Mouse (Mus musculus) forebrain, embryonic 14.5 days (tissue): ENCODE data around the gene Tnpo2. TPM values are rescaled to one million over a fixed set of nuclear protein-coding genes. Genes with fewer than 3 reads are reported as not detected.
A peak's percentile ranks its signal among the peaks of the same experiment; 100 is the strongest.

Source experiments
- ATAC-seq: fragments of 200-750 bp; cut with Nextera tagmentation; 2 replicates; pipeline ENCODE4 v1.8.0; 2017; ENCODE audit warnings: mild to moderate bottlenecking, moderate library complexity
- DNase-seq: peaks from one replicate; pipeline ENCODE4 v3.0.0-alpha.2; 2015; ENCODE audit warnings: low spot score
- H3K27ac ChIP-seq: fragments of 300-500 bp; sonication (generic); 2 replicates; pipeline ENCODE4 v1.5.1; 2014; ENCODE audit warnings: low read depth, mild to moderate bottlenecking, control low read depth, low read length, moderate library complexity
- H3K27me3 ChIP-seq: fragments of 300-500 bp; sonication (generic); replicated peaks from 2 replicates; pipeline ENCODE4 v1.6.1; 2014; ENCODE audit warnings: low read length, control low read depth, mixed read lengths; ENCODE audit not compliant: control insufficient read depth, insufficient read depth
- H3K36me3 ChIP-seq: fragments of 300-500 bp; sonication (generic); 2 replicates; pipeline ENCODE4 v1.6.1; 2014; ENCODE audit warnings: low read length, control low read depth; ENCODE audit not compliant: control insufficient read depth, insufficient read depth
- H3K4me1 ChIP-seq: fragments of 300-500 bp; sonication (generic); 2 replicates; pipeline ENCODE4 v1.6.1; 2014; ENCODE audit warnings: antibody characterized with exemption, low read length, control low read depth; ENCODE audit not compliant: control insufficient read depth, insufficient read depth
- H3K4me2 ChIP-seq: fragments of 300-500 bp; sonication (generic); 2 replicates; pipeline ENCODE4 v1.6.1; 2014; ENCODE audit warnings: mild to moderate bottlenecking, control low read depth, low read length
- H3K4me3 ChIP-seq: fragments of 300-500 bp; sonication (generic); 2 replicates; pipeline ENCODE4 v1.5.1; 2014; ENCODE audit warnings: low read depth, low read length, control low read depth
- H3K9ac ChIP-seq: fragments of 300-500 bp; sonication (generic); 2 replicates; pipeline ENCODE4 v1.6.1; 2014; ENCODE audit warnings: mild to moderate bottlenecking, low read length, control low read depth, moderate library complexity
- H3K9me3 ChIP-seq: fragments of 300-500 bp; sonication (generic); replicated peaks from 2 replicates; pipeline ENCODE4 v1.6.1; 2016; ENCODE audit warnings: low read length, control low read depth, mixed read lengths; ENCODE audit not compliant: control insufficient read depth
- WGBS: fragments of 180-500 bp; shearing (Covaris S2); extraction: QIAGEN DNeasy Blood & Tissue Kit; methylation state at CpG from one replicate; pipeline ENCODE4 v1.1.7; 2014; 5-methylcytosine and 5-hydroxymethylcytosine counted together
- polyA plus RNA-seq: library from polyadenylated mRNA; unstranded; fragments of >200 nt; fragmentation: Nextera tagmentation; extraction: Ambion mirVana; gene quantifications from 2 replicates; pipeline ENCODE4 v1.2.1, GENCODE M21; 2014

Gene Tnpo2
- polyA plus RNA-seq, 1 experiment from 2014 or later: 27.8 TPM

GRCm38 (mm10) chr8:85057367-85057766 lies 20.7 kb downstream of the Tnpo2 start:
- H3K4me3 ChIP-seq: no peak overlapping the region
- H3K9me3 ChIP-seq: no peaks in the 10 kb centered on the region
- no peak overlapping the region for H3K4me2 ChIP-seq
- H3K27ac ChIP-seq: no peak overlapping the region
- 85% methylated on average over 7 of the region's 7 CpGs for WGBS
- no peaks in the 10 kb centered on the region for H3K27me3 ChIP-seq
- H3K4me1 ChIP-seq: peaks cover 8% of the 10 kb centered on the region; the same call in 1 of the 2 replicates
- H3K9ac ChIP-seq: no peak overlapping the region
- peaks cover 55% of the 10 kb centered on the region for H3K36me3 ChIP-seq
- ATAC-seq: no peak
- no peak for DNase-seq

DNA sequence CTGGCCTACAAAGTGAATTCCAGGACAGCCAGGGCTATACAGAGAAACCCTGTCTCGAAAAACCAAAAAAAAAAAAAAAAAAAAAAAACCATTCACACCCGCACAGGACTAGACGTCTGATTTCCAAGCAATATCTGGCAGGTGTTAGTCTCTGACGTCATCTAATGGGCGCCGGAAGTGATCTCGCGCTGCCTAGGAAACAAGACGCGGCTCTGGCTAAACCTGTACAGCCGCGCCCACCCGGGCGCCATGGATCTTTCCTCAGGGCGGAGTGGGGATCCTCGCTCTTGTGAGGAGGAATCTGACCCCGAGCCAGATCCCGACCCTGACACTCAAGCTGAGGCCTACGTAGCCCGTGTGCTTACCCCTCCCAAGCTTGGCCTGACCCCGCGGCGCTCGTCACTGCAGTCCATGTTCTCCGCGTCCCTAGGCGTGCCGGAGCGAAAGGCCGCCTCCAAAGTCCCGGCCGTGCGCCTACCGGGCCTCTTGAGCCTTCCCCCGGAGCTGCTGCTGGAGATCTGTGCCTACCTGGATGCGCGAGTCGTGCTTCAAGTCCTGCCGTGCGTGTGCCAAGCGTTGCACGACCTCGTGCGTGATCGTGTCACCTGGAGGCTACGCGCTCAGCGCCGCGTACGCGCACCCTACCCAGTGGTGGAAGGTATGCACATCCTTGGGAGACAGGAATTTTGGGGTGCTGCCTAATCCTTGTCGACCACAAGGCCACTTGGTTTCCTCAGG lies 23.3 kb downstream of the Tnpo2 start, which contains the start of gene Fbxw9:
Gene Fbxw9, plus strand, starts transcription at position 177 of the 738 bp plus-strand sequence.
- Histone ChIP-seq H3K9ac (peak within 1 kb of the TSS; percentile 74), H3K27me3 (no peaks in the 10 kb centered on the region), H3K4me3 (peak within 1 kb of the TSS; percentile 75), H3K27ac (peak within 1 kb of the TSS; percentile 50; the same call in 1 of the 2 replicates), H3K4me2 (peak within 1 kb of the TSS; percentile 95), H3K9me3 (no peaks in the 10 kb centered on the region), H3K4me1 (peaks cover 8% of the 10 kb centered on the region; the same call in 1 of the 2 replicates), H3K36me3 (peaks cover 44% of the 10 kb centered on the region)
- ATAC-seq (peak; percentile 95), DNase-seq (peak; percentile 98)
- WGBS: 1% methylated on average over 52 of the region's 53 CpGs

DNA sequence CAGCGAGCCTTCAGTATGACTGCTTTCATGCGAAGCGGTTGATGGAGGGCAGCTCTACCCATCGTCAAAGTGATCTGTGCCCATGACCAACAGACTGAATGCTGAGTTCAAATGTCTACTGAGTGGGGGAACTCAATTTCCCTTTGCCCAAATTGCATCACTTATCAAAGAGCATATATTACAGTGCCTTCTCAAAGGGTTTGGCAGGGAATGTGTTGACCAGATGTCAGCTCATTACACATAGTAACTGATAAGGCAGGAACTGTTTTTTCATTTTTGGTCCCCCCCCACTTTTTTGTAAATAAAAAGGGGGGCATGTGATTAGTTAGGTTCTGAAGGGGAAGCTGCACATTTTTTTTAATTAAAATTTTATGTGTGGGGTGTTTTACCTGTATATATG lies 25.9 kb downstream of the Tnpo2 start:
- Histone ChIP-seq H3K4me3 (no peak overlapping the region), H3K27ac (no peak overlapping the region), H3K4me2 (no peak overlapping the region), H3K9ac (no peak overlapping the region), H3K36me3 (peaks cover 44% of the 10 kb centered on the region), H3K4me1 (peaks cover 8% of the 10 kb centered on the region; the same call in 1 of the 2 replicates), H3K27me3 (no peaks in the 10 kb centered on the region), H3K9me3 (no peaks in the 10 kb centered on the region)
- WGBS: 95% methylated on average over 4 of the region's 4 CpGs
- DNase-seq (no peak), ATAC-seq (no peak)

DNA sequence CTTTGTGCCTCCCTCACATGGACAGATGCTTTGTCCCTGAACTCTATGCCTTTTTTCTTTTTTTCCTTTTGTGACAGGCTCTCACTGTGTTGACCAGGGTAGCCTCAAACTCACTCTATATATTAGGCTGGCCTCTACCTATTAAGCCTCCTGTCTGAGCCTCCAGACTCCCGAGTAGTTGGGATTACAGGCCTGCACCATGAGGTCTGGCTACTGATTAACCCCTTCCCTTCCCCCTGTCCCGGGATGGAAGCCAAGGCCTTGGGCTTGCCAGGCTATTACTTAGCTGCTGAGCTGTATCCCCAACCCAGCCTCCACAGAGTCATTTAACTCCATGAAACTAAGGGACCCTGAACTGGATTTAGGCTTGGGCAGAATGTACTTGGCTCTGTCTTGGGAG lies 28.5 kb downstream of the Tnpo2 start:
- H3K36me3 ChIP-seq: peaks cover 51% of the 10 kb centered on the region
- no peak overlapping the region for H3K27ac ChIP-seq
- H3K4me2 ChIP-seq: no peak overlapping the region
- DNase-seq (no peak), ATAC-seq (no peak)
- H3K4me1 ChIP-seq: peaks cover 8% of the 10 kb centered on the region; the same call in 1 of the 2 replicates
- WGBS: 41% methylated on average over 2 of the region's 2 CpGs
- H3K9ac ChIP-seq: no peak overlapping the region
- H3K27me3 ChIP-seq: no peaks in the 10 kb centered on the region
- H3K4me3 ChIP-seq: no peak overlapping the region
- H3K9me3 ChIP-seq: no peaks in the 10 kb centered on the region

DNA sequence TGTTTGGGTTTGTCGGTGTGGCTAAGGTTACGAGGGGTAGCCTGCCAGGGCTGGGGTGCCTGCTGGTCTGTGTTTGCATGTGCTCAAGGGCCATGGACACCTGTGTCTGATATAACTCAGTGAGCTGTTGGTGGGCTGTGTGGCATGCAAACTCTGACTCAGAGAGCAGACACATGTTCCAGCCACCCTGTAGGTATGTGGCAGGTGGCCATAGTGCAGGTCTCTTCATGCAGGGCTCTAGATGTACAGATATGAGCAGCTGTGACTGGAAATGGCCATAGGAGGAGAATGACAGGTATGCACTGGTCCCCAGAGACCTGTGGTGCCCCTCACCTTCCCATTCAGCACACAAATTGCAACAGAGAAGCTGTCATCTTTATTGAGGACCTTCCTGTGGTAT lies 30.4 kb downstream of the Tnpo2 start:
- DNase-seq: no peak
- Histone ChIP-seq H3K4me1 (peaks cover 3% of the 10 kb centered on the region), H3K36me3 (peaks cover 49% of the 10 kb centered on the region), H3K27ac (no peak overlapping the region), H3K4me3 (no peak overlapping the region), H3K9ac (no peak overlapping the region), H3K27me3 (no peaks in the 10 kb centered on the region), H3K9me3 (no peaks in the 10 kb centered on the region), H3K4me2 (no peak overlapping the region)
- WGBS: 89% methylated on average over 2 of the region's 2 CpGs
- ATAC-seq: no peak

- no peak within 1 kb of the TSS for H3K9ac ChIP-seq
- H3K27me3 ChIP-seq: no peaks in the 10 kb centered on the region
- no peak for ATAC-seq
- no peak within 1 kb of the TSS for H3K4me2 ChIP-seq
- H3K9me3 ChIP-seq: no peaks in the 10 kb centered on the region
- H3K4me3 ChIP-seq: no peak within 1 kb of the TSS
- H3K36me3 ChIP-seq: peaks cover 41% of the 10 kb centered on the region
- DNase-seq: no peak
- H3K27ac ChIP-seq: no peak within 1 kb of the TSS
- peaks cover 7% of the 10 kb centered on the region for H3K4me1 ChIP-seq
Observed at GRCm38 (mm10) chr8:85067982-85068381, 31.3 kb downstream of the Tnpo2 start, which contains the start of gene Gm5741. Gene Gm5741, minus strand, starts transcription at chr8:85067982.

DNA sequence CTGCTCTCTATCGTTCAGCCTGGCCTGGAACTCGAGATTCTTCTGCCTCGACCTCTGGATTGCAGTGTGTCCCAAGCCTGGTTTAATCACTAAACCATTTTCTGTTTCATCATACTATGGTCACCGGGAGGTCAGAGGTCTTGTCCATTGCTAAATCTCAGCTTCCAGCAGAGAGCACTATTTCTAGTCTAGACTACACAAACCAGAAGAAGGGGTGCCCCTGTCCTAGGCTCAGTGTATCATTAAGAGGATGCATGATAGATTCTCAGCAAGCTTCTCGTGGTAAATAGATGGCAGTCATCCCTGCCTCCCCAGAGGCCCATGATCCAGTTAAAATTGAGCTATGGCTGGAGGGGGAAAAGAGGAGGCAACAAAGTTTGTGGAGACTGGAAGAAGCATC lies 34.3 kb downstream of the Tnpo2 start:
- peak overlapping the region; percentile 73; the same call in 1 of the 2 replicates for H3K9ac ChIP-seq
- H3K36me3 ChIP-seq: peaks cover 48% of the 10 kb centered on the region
- DNase-seq: no peak

GRCm38 (mm10) chr8:85071514-85072281 lies 35.0 kb downstream of the Tnpo2 start, which contains the start of gene Dhps:
Gene Dhps, plus strand, starts transcription at chr8:85071757.
- DNase-seq: peak; percentile 96
- H3K36me3 ChIP-seq: peaks cover 48% of the 10 kb centered on the region
- H3K9ac ChIP-seq: peak within 1 kb of the TSS; percentile 73
- H3K4me3 ChIP-seq: peak within 1 kb of the TSS; percentile 79
- H3K27ac ChIP-seq: peak within 1 kb of the TSS; percentile 87
- no peaks in the 10 kb centered on the region for H3K27me3 ChIP-seq
- peak within 1 kb of the TSS; percentile 71 for H3K4me2 ChIP-seq
- ATAC-seq: peak; percentile 93
- H3K9me3 ChIP-seq: no peaks in the 10 kb centered on the region
- peaks cover 7% of the 10 kb centered on the region for H3K4me1 ChIP-seq
- WGBS: under 1% methylated on average over 68 of the region's 68 CpGs

More for the DNA sequence above, 34.3 kb downstream of the Tnpo2 start:
- Histone ChIP-seq H3K4me2 (peak overlapping the region; percentile 71), H3K27ac (peak overlapping the region; percentile 87), H3K27me3 (no peaks in the 10 kb centered on the region), H3K4me3 (peak overlapping the region; percentile 79; the same call in 1 of the 2 replicates), H3K9me3 (no peaks in the 10 kb centered on the region), H3K4me1 (peaks cover 7% of the 10 kb centered on the region)
- 86% methylated on average over 5 of the region's 5 CpGs for WGBS
- no peak for ATAC-seq
